Mouse (Mus musculus) neural tube, embryonic 14.5 days (tissue): ENCODE data around the gene Cdk2ap1. TPM values are rescaled to one million over a fixed set of nuclear protein-coding genes. Genes with fewer than 3 reads are reported as not detected.
"Not testable (repeated sequence)": the region's sequence is repeated elsewhere in the genome, so short reads cannot be mapped to it uniquely, and the experiment has no call there.

ENCODE experiments used
- ATAC-seq: fragments of 200-750 bp; cut with Nextera tagmentation; 2 replicates; pipeline ENCODE4 v1.8.0; 2017; ENCODE audit warnings: low read depth, mild to moderate bottlenecking, moderate TSS enrichment, moderate library complexity
- H3K27ac ChIP-seq: fragments of 300-500 bp; sonication (generic); 2 replicates; pipeline ENCODE4 v1.5.1; 2014; ENCODE audit warnings: low read depth, mild to moderate bottlenecking, control low read depth, low read length, moderate library complexity, mixed read lengths
- H3K27me3 ChIP-seq: fragments of 300-500 bp; sonication (generic); 2 replicates; pipeline ENCODE4 v1.6.1; 2014; ENCODE audit warnings: low read length; ENCODE audit not compliant: control insufficient read depth, insufficient read depth
- H3K36me3 ChIP-seq: fragments of 300-500 bp; sonication (generic); 2 replicates; pipeline ENCODE4 v1.6.1; 2014; ENCODE audit warnings: low read length, mixed read lengths; ENCODE audit not compliant: control insufficient read depth, insufficient read depth
- H3K4me1 ChIP-seq: fragments of 300-500 bp; sonication (generic); 2 replicates; pipeline ENCODE4 v1.6.1; 2014; ENCODE audit warnings: low read length; ENCODE audit not compliant: control insufficient read depth, insufficient read depth
- H3K4me2 ChIP-seq: fragments of 300-500 bp; sonication (generic); 2 replicates; pipeline ENCODE4 v1.6.1; 2014; ENCODE audit warnings: mild to moderate bottlenecking, low read depth, low read length, control low read depth
- H3K4me3 ChIP-seq: fragments of 300-500 bp; sonication (generic); 2 replicates; pipeline ENCODE4 v1.5.1; 2014; ENCODE audit warnings: low read depth, low read length, control low read depth, mixed read lengths
- H3K9ac ChIP-seq: fragments of 300-500 bp; sonication (generic); replicated peaks from 2 replicates; pipeline ENCODE4 v1.6.1; 2014; ENCODE audit warnings: low read depth, mild to moderate bottlenecking, control low read depth, low read length, mixed read lengths
- H3K9me3 ChIP-seq: fragments of 300-500 bp; sonication (generic); 2 replicates; pipeline ENCODE4 v1.6.1; 2016; ENCODE audit warnings: low read length; ENCODE audit not compliant: control insufficient read depth
- WGBS: fragments of 180-500 bp; shearing (Covaris S2); extraction: QIAGEN DNeasy Blood & Tissue Kit; methylation state at CpG from one replicate; pipeline ENCODE4 v1.1.7; 2014; 5-methylcytosine and 5-hydroxymethylcytosine counted together
- polyA plus RNA-seq: library from polyadenylated mRNA; unstranded; fragments of >200 nt; fragmentation: Nextera tagmentation; extraction: Ambion mirVana; gene quantifications from 2 replicates; pipeline ENCODE4 v1.2.1, GENCODE M21; 2014

Cdk2ap1 gene
- polyA plus RNA-seq, 1 experiment from 2014 or later: 68.5 TPM

- Histone ChIP-seq H3K4me3 (no peak overlapping the region), H3K9ac (no peak overlapping the region), H3K27ac (no peak overlapping the region), H3K4me1 (no peaks in the 10 kb centered on the region), H3K4me2 (no peak overlapping the region), H3K36me3 (peaks cover 55% of the 10 kb centered on the region), H3K9me3 (no peaks in the 10 kb centered on the region), H3K27me3 (no peaks in the 10 kb centered on the region)
- 92% methylated on average over 9 of the region's 9 CpGs for WGBS
- no peak for ATAC-seq
Observed at GRCm38 (mm10) chr5:124315498-124315897, 47.4 kb downstream of the Cdk2ap1 start.

GRCm38 (mm10) chr5:124310091-124310490, 52.8 kb downstream of the Cdk2ap1 start:
- WGBS: 96% methylated on average over 11 of the region's 11 CpGs
- no peak for ATAC-seq

GRCm38 (mm10) chr5:124309155-124309554, 53.7 kb downstream of the Cdk2ap1 start:
- ATAC-seq: no peak
- WGBS: 81% methylated on average over 10 of the region's 10 CpGs
- H3K9me3 ChIP-seq: no peaks in the 10 kb centered on the region
- H3K9ac ChIP-seq: no peak overlapping the region
- no peak overlapping the region for H3K27ac ChIP-seq
- H3K27me3 ChIP-seq: no peaks in the 10 kb centered on the region
- H3K4me1 ChIP-seq: no peaks in the 10 kb centered on the region
- H3K4me2 ChIP-seq: no peak overlapping the region
- H3K4me3 ChIP-seq: no peak overlapping the region
- H3K36me3 ChIP-seq: peaks cover 41% of the 10 kb centered on the region

More at GRCm38 (mm10) chr5:124310091-124310490, 52.8 kb downstream of the Cdk2ap1 start:
- no peak overlapping the region for H3K27ac ChIP-seq
- no peak overlapping the region for H3K9ac ChIP-seq
- H3K4me3 ChIP-seq: no peak overlapping the region
- no peaks in the 10 kb centered on the region for H3K4me1 ChIP-seq
- H3K9me3 ChIP-seq: no peaks in the 10 kb centered on the region
- no peak overlapping the region for H3K4me2 ChIP-seq
- H3K27me3 ChIP-seq: no peaks in the 10 kb centered on the region
- peaks cover 50% of the 10 kb centered on the region for H3K36me3 ChIP-seq

GRCm38 (mm10) chr5:124302853-124303252, 60.0 kb downstream of the Cdk2ap1 start:
- not testable (repeated sequence) for H3K27me3 ChIP-seq, H3K4me3 ChIP-seq, H3K9ac ChIP-seq, H3K4me2 ChIP-seq, H3K4me1 ChIP-seq, H3K27ac ChIP-seq, ATAC-seq, H3K9me3 ChIP-seq
- peaks cover 30% of the 10 kb centered on the region for H3K36me3 ChIP-seq
- WGBS: 98% methylated on average over 6 of the region's 6 CpGs

GRCm38 (mm10) chr5:124300132-124300531, 62.8 kb downstream of the Cdk2ap1 start:
- Histone ChIP-seq H3K36me3 (peaks cover 31% of the 10 kb centered on the region), H3K4me3 (no peak overlapping the region), H3K4me2 (no peak overlapping the region), H3K9me3 (no peaks in the 10 kb centered on the region), H3K27me3 (no peaks in the 10 kb centered on the region), H3K9ac (no peak overlapping the region), H3K4me1 (no peaks in the 10 kb centered on the region), H3K27ac (no peak overlapping the region)
- ATAC-seq: no peak
- 70% methylated on average over 4 of the region's 4 CpGs for WGBS

- not testable (repeated sequence) for H3K27ac ChIP-seq, H3K4me1 ChIP-seq, ATAC-seq, H3K27me3 ChIP-seq, H3K4me3 ChIP-seq, H3K9ac ChIP-seq, H3K9me3 ChIP-seq, H3K4me2 ChIP-seq
- WGBS: 67% methylated on average over 3 of the region's 4 CpGs
- H3K36me3 ChIP-seq: peaks cover 31% of the 10 kb centered on the region
Observed at GRCm38 (mm10) chr5:124299307-124299706, 63.6 kb downstream of the Cdk2ap1 start.

- WGBS: 98% methylated on average over 4 of the region's 4 CpGs
- no peak overlapping the region for H3K9ac ChIP-seq
- H3K36me3 ChIP-seq: peaks cover 37% of the 10 kb centered on the region
- no peaks in the 10 kb centered on the region for H3K27me3 ChIP-seq
- H3K9me3 ChIP-seq: no peaks in the 10 kb centered on the region
- no peak overlapping the region for H3K4me3 ChIP-seq
- ATAC-seq: no peak
- no peaks in the 10 kb centered on the region for H3K4me1 ChIP-seq
- no peak overlapping the region for H3K4me2 ChIP-seq
- no peak overlapping the region for H3K27ac ChIP-seq
Observed at GRCm38 (mm10) chr5:124296475-124296874, 66.4 kb downstream of the Cdk2ap1 start.

Other genes starting within 250 kb of the Cdk2ap1 start
- 72.5 and 76.2 TPM in 2 replicates for gene Arl6ip4, start 247.0 kb downstream of the Cdk2ap1 start, polyA plus RNA-seq
- 14.3 and 15.2 TPM in 2 replicates for gene Pitpnm2, start 113.3 kb downstream of the Cdk2ap1 start, polyA plus RNA-seq
- 15.8 and 18.8 TPM in 2 replicates for gene Mphosph9, start 35.1 kb downstream of the Cdk2ap1 start, polyA plus RNA-seq
- gene 2810006K23Rik, start 35.0 kb downstream of the Cdk2ap1 start, polyA plus RNA-seq: 8.2 and 12.7 TPM in 2 replicates
- 101 and 102 TPM in 2 replicates for gene Sbno1, start 62.9 kb upstream of the Cdk2ap1 start, polyA plus RNA-seq
- gene Kmt5a, start 76.8 kb upstream of the Cdk2ap1 start, polyA plus RNA-seq: 15.9 and 21.5 TPM in 2 replicates
- gene Rilpl2, start 115.3 kb upstream of the Cdk2ap1 start, polyA plus RNA-seq: 22.9 and 28.7 TPM in 2 replicates
- 8.9 and 12.0 TPM in 2 replicates for gene Snrnp35, start 120.1 kb upstream of the Cdk2ap1 start, polyA plus RNA-seq
- 11.0 and 14.4 TPM in 2 replicates for gene Rilpl1, start 168.3 kb upstream of the Cdk2ap1 start, polyA plus RNA-seq
- 368 and 376 TPM in 2 replicates for gene Tmed2, start 177.6 kb upstream of the Cdk2ap1 start, polyA plus RNA-seq
- gene Ddx55, start 189.8 kb upstream of the Cdk2ap1 start, polyA plus RNA-seq: 24.9 and 30.4 TPM in 2 replicates
- gene Eif2b1, start 216.0 kb upstream of the Cdk2ap1 start, polyA plus RNA-seq: 67.8 and 78.8 TPM in 2 replicates
- gene Gtf2h3, start 216.1 kb upstream of the Cdk2ap1 start, polyA plus RNA-seq: 47.6 and 49.4 TPM in 2 replicates